Mouse (Mus musculus): Measurements from ENCODE around the gene Arhgap23. TPM values are rescaled to one million over a fixed set of nuclear protein-coding genes. Genes with fewer than 3 reads are reported as not detected.

Gene Arhgap23
- total RNA-seq, 2 experiments from 2014 or later: 64.4 to 78.6 TPM

DNA sequence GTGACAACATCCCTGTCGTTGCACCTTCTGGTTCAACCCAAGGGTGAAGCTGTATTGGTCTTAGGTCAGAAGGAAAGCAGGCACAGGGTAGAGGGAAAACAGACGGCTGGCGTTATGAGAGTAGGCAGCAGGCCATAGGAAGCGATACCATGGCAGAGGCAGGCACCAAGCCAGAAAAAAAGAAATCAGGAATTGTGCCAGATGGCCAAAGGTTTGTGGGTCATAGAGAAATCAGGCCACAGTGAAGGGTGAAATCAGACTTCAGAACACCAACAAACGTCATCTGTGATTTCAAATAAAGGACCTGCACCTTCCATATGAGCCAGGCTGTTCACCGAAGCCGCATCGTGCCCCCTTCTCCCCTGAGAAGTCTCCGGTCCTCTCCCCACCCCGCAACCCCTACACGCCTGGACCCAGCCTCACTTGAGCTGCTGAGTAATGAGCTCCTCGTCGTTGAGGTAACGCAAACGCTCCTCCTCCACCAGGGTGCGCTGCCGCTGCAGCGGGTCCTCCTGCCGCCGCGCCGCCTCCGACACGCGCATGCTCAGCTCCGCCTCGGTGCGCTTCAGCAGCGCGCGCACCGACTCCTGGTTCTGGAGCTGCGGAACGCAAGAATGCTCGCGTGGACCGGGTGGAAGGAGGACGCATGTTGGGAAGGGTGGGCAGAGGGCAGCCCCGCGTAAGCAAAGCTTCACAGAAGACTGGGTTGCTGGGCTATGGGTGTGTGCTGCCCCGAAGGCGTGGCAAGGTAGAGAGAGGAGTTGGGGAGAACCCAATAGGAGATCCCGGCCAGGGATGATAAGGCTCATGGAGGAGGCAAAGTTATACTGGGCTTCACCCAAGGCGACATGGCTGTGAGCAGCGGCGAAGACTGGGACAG, 116.3 kb downstream of the Arhgap23 start:
- DNase-seq (ENCODE audit: extremely low spot score in 1 of 2, low spot score in 2 of 2): peak; percentile 91 to 94
- Histone ChIP-seq H3K4me3 (peak overlapping the region; percentile 33; the same call in 1 of the 2 replicates), H3K27ac (peak overlapping the region; percentile 75)
- intact Hi-C loops (cut with DNase I): loop anchor here (1.0 kb wide), 2 partner anchors 26 to 91 kb away; no protein-coding TSS in a partner anchor
- TF ChIP-seq CTCF (IDR thresholded peaks at IDR 0.05): peak; percentile 94

DNA sequence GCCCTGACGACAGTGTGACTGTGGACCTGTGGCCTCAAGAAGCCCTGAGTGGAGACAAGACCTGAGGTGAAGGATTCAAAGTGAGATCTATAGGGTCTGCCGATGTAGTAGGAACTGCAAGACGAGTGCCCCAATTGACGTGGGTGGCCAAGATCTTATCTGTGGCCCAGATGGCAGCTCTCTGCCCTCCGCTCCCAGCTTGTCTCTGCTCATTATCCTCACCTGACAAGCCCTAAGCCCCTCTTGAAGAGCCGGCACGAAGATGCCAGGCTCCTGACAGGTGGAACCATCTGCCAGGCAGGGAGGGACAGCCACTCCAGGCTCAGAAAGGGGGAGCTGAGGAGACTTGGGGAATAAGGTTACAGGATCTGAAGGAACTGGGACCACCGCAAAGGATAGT, 117.0 kb downstream of the Arhgap23 start:
- Histone ChIP-seq H3K4me3 (no peak overlapping the region; the same call in 1 of the 2 replicates), H3K27ac (peak overlapping the region; percentile 75)
- no peak for DNase-seq (ENCODE audit: extremely low spot score in 1 of 2, low spot score in 2 of 2)
- TF ChIP-seq CTCF (IDR thresholded peaks at IDR 0.05): no peak
- intact Hi-C loops (cut with DNase I): no loop called here

DNA sequence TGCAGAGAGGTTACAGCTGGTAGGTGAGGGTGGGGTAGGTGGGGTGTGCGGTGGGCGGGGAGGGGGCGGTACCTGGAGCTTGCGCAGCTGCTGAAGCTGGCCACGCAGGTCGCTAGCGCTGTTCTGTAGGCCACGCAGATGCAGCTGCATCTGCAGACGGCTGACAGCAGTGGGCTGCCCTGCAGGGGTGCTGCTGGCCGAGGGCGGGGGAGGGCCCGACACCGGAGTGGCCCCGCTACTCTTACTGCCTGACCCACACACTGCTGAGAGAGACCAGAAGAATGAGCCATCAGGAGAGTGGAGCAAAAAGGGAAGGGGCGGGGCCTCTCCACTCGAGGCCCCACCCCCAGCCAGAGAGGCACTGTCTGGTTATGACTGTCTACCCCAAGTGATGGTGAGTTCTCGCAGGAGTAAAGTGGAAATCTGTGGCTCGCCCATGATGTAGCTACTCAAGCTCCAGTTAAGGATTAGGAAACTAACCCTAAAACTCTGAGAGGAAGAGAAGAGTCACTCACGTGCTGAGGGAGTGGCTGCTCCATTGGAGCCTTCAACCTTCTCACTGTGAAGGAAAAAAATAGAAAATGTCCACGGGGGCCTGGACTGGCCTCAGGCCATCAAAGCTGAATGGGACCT, 117.7 kb downstream of the Arhgap23 start:
- no peak overlapping the region for H3K4me3 ChIP-seq
- intact Hi-C loops (cut with DNase I): no loop called here
- H3K27ac ChIP-seq: peak overlapping the region; percentile 75
- DNase-seq (ENCODE audit: extremely low spot score in 1 of 2, low spot score in 2 of 2): no peak
- no peak for TF ChIP-seq CTCF (IDR thresholded peaks at IDR 0.05)

DNA sequence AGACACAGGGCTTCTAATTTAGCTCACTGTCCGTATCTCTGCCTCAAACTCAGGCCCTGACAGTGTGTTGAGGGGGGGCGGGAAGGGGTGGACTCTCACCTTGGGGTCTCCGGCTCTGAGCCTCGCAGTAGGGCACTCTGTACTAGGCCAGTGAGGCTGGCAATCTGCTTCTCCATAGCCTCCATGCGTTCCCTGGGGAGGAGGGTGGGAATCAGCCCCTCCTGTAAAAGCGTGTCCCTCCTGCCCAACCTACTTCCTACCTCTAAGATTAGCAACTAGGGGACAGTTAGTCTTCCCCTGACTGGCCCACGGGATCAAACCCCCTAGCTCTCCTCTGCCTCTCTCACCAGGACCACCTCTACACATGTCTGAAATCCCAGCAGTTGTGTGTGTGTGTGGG, 118.3 kb downstream of the Arhgap23 start:
- intact Hi-C loops (cut with DNase I): loop anchor here (2.0 kb wide), 1 partner anchor 35 kb away; no protein-coding TSS in a partner anchor
- Histone ChIP-seq H3K4me3 (no peak overlapping the region), H3K27ac (peak overlapping the region; percentile 38; the same call in 1 of the 2 replicates)
- DNase-seq (ENCODE audit: extremely low spot score in 1 of 2, low spot score in 2 of 2): no peak
- TF ChIP-seq CTCF (IDR thresholded peaks at IDR 0.05): no peak

DNA sequence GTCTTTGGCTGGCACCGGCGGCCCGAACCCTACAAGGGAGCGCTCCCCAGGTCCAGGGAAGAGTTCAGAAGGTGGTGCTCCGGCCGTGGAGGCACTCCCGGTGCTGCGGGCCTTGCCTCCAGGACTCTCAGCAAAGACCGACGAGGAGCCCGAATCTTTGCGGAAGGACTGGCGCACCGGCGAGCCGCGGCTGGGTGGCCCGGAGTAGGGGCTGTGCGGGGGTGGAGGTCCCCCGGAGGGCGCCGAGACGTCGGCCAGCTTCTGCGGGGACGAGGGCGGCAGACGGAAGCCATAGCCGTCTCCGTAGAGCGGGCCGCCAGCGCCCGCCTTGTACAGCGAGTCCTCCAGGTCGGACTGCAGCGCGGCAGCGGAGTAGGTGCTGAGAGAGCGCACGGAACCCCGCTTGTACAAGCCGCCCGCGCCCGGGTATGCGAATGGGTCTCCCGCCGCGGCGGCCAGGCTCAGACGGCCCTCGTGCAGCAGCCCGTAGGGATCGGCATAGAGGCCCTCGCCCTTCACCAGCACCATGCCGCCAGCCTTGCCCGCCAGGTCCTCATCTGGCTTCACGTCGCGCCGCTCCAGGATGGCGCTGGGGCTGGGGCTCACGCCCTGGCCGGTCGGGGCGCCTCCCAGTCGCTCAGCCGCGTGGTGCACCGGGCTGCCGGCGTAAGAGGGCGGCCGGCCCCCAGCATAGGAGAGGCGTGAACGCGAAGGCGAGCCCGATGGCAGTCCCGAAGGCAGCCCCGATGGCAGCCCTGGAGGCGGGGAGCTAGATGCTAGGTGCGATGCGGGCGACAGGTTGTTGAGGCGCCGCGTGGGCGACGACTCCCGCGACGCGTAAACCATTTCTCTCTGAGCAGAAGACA, 119.3 kb downstream of the Arhgap23 start:
- no peak for TF ChIP-seq CTCF (IDR thresholded peaks at IDR 0.05)
- intact Hi-C loops (cut with DNase I): loop anchor here (2.0 kb wide), 1 partner anchor 34 kb away; no protein-coding TSS in a partner anchor
- peak; percentile 65 to 71 for DNase-seq (ENCODE audit: extremely low spot score in 1 of 2, low spot score in 2 of 2)
- peak overlapping the region; percentile 83 for H3K27ac ChIP-seq
- no peak overlapping the region; the same call in 1 of the 2 replicates for H3K4me3 ChIP-seq

DNA sequence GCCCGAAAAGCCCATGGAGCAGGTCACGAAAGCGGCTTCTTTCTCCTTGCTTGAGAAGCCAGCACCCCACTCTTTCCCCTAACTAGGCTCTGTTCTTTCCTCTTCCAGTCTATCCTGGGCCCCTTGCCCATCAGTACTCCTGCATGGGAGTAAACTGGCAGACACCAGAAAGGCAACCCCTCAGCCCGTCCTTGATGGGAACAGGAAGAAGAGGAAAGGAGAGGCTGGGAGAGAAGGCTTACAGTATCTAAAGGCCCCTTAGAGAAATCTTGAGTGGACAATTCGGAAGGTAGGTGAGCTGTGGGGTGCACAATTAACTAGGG, 119.9 kb downstream of the Arhgap23 start:
- no peak for DNase-seq (ENCODE audit: extremely low spot score in 1 of 2, low spot score in 2 of 2)
- Histone ChIP-seq H3K27ac (peak overlapping the region; percentile 83), H3K4me3 (no peak overlapping the region)
- intact Hi-C loops (cut with DNase I): loop anchor here (2.0 kb wide), 1 partner anchor 34 kb away; no protein-coding TSS in a partner anchor
- no peak for TF ChIP-seq CTCF (IDR thresholded peaks at IDR 0.05)

DNA sequence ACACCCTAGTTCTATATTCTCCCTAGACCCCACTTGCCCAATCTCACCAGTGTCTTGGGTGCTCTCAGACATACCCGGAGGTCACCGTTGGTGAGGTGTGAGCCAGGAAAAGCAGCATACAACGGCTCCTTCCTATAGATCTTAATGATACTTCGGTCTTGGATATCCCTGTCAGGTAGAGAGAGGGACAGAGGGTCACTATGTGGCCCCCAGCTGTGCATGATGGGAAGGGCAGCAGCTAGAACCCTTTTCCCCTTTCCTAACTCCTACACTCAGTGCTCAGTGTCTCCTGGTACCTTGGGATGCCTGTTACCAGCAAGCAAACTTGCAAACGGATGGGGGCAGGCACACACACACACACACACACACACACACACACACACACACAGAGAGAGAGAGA, 120.3 kb downstream of the Arhgap23 start:
- Histone ChIP-seq H3K4me3 (no peak overlapping the region), H3K27ac (peak overlapping the region; percentile 83)
- intact Hi-C loops (cut with DNase I): loop anchor here (2.0 kb wide), 1 partner anchor 33 kb away; no protein-coding TSS in a partner anchor

DNA sequence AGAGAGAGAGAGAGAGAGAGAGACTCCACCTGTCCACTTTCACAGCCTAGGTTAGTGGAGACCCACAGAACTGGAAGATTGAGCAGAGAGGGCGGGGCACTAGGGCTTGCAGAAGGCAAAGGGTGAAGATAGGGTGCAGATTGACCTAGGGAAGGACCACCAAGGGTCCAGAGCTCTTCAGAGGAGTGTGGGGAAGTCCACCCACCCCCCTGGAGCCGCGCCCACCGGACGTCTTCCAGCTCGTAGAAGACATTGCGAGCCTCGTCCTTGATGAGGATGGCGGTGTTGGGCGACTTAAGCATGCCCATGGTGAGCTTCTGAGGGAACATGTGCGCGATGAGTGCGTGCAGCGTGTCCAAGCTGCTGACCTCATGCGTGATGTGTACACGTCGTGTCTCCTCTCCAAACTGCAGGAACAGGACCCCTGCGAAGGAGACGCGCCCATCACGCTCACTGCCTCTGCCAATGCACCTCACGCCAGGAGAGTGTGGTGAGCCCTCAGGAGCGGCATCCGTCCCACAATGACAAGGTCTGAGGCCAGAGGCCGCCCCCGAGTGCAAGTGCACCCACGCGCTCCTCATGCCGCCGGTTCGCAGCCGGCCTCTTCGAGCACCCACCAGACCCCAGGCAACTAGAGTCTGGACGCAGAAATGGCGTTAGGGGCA, 120.9 kb downstream of the Arhgap23 start:
- Histone ChIP-seq H3K4me3 (0 out of 2 replicates have a peak overlapping the region, but pooled peaks have one; percentile 26), H3K27ac (peak overlapping the region; percentile 81)
- DNase-seq (ENCODE audit: extremely low spot score in 1 of 2, low spot score in 2 of 2): no peak
- intact Hi-C loops (cut with DNase I): no loop called here
- no peak for TF ChIP-seq CTCF (IDR thresholded peaks at IDR 0.05)

More for the DNA sequence above, 120.3 kb downstream of the Arhgap23 start:
- no peak for DNase-seq (ENCODE audit: extremely low spot score in 1 of 2, low spot score in 2 of 2)
- TF ChIP-seq CTCF (IDR thresholded peaks at IDR 0.05): no peak

DNA sequence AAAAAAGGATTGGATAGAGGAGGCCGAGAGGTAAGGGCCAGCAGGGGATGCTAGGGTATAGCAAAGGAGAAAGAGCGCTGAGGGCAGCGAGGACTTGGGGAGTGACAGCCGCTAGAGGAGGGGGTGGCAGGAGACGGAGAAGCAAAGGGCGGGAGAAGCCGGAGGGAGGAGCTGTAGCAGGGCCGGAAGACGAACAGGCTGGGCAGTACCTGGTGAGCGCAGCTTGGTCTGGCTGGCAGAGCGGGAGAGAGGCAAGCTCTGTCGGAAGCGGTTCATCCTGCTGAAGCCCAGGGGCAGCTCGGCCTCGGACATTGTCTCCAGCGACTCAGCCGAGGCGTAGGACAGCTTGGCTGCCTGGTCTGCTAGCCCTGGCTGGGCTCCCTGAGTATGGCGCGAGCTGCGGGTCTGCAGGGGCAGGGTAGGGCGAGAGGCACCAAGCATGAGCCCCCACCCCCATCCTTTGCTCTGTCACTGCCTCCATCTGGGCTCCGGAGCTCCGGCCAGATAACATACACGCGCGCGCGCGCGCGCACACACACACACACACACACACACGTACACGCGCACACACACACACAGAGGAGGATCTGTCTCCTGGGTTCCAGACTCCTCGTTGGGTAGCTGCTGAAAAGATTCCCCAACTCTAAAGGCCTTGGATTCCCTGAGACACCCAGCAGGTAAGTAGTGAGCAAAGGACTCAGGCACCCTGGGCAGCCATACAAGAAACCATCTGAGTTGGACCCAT, 121.7 kb downstream of the Arhgap23 start:
- DNase-seq (ENCODE audit: extremely low spot score in 1 of 2, low spot score in 2 of 2): no peak
- intact Hi-C loops (cut with DNase I): no loop called here
- peak; percentile 9 for TF ChIP-seq CTCF (IDR thresholded peaks at IDR 0.05)
- peak overlapping the region; percentile 26 for H3K4me3 ChIP-seq
- peak overlapping the region; percentile 81 for H3K27ac ChIP-seq

DNA sequence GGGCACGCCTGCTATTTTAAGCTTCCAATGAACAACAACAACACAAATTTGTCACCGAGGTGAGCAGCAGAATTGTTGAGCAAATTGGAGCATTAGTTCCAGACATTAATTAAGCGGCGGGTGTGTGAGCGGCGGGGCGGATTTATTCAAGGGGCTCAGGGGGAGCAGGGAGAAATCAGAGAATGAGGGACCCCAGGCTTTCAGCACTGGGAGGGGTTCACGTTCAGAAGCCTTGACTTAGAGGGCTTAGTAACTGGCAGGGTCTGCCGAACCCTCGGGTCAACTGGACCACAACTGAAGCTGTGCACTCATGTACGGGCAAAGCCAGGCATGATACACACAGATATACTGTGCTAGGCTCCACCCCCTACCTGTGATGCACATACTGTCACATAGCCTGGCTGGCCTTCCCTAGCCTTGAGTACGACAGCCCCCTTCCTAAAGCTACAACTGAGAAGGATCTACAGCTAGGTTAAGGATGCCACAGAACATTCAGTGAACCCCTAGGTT, 122.3 kb downstream of the Arhgap23 start:
- intact Hi-C loops (cut with DNase I): no loop called here
- H3K27ac ChIP-seq: peak overlapping the region; percentile 60
- TF ChIP-seq CTCF (IDR thresholded peaks at IDR 0.05): no peak
- no peak overlapping the region for H3K4me3 ChIP-seq
- no peak for DNase-seq (ENCODE audit: extremely low spot score in 1 of 2, low spot score in 2 of 2)

Data from left cerebral cortex, adult 2 months (tissue).